Mouse (Mus musculus) G1E (cell line): ENCODE results near the gene Mast3. TPM values are rescaled to one million over a fixed set of nuclear protein-coding genes. Genes with fewer than 3 reads are reported as not detected.

ENCODE experiments used
- ATAC-seq: 2 replicates; pipeline ENCODE4 v1.8.0; 2016; ENCODE audit warnings: mild to moderate bottlenecking; ENCODE audit not compliant: insufficient number of reproducible peaks, poor library complexity, low FRiP score, severe bottlenecking; ENCODE audit errors: extremely low read depth
- DNase-seq: peaks from one replicate; pipeline ENCODE4 v3.0.0; 2012; ENCODE audit warnings: low spot score
- H3K27me3 ChIP-seq: 2 replicates; pipeline ENCODE4 v1.6.1; 2012; ENCODE audit warnings: mild to moderate bottlenecking, low read length, inconsistent platforms; ENCODE audit not compliant: insufficient read depth
- H3K36me3 ChIP-seq: replicated peaks from 2 replicates; pipeline ENCODE3; 2012; ENCODE audit warnings: mild to moderate bottlenecking, inconsistent platforms
- H3K4me1 ChIP-seq: 2 replicates; pipeline ENCODE4 v1.6.1; 2012; ENCODE audit warnings: low read depth, low read length, inconsistent platforms, mixed read lengths; ENCODE audit not compliant: insufficient read depth
- H3K4me3 ChIP-seq: 2 replicates; pipeline ENCODE4 v1.5.1; 2012; ENCODE audit warnings: low read depth, mild to moderate bottlenecking, inconsistent platforms, low read length, moderate library complexity, mixed read lengths
- H3K9me3 ChIP-seq: replicated peaks from 2 replicates; pipeline ENCODE4 v1.6.1; 2012; ENCODE audit warnings: inconsistent platforms
- CTCF ChIP-seq: IDR thresholded peaks from 2 replicates; pipeline ENCODE4 v1.5.1; 2012; ENCODE audit warnings: low read depth, low read length, inconsistent platforms, mixed read lengths
- GATA1 ChIP-seq: IDR thresholded peaks from 2 replicates; pipeline ENCODE4 v1.6.1; 2012; ENCODE audit warnings: borderline replicate concordance, low read length, inconsistent platforms, mixed read lengths
- GATA2 ChIP-seq: IDR thresholded peaks from 2 replicates; pipeline ENCODE4 v1.6.1; 2012; ENCODE audit warnings: low read depth, low read length, inconsistent platforms, borderline replicate concordance
- POLR2AphosphoS5 ChIP-seq: IDR thresholded peaks from 2 replicates; pipeline ENCODE4 v1.6.1; 2012; ENCODE audit warnings: low read depth, low read length, inconsistent platforms; ENCODE audit not compliant: insufficient replicate concordance
- TAL1 ChIP-seq: conservative IDR thresholded peaks from 2 replicates; pipeline ENCODE4 v1.6.1; 2012; ENCODE audit warnings: low read depth, low read length, inconsistent platforms, mixed read lengths
- polyA plus RNA-seq: library from polyadenylated mRNA; stranded (reverse); fragments of >175 nt; gene quantifications from 2 replicates; pipeline ENCODE4 v1.2.3, GENCODE M21; 2012
- total RNA-seq, 2 experiments: library from RNA; stranded (forward) in 1 of 2; stranded (reverse) in 1 of 2; fragments of 200-1000 nt in 1 of 2; fragments of >200 nt in 1 of 2; fragmentation: Nextera tagmentation in 1 of 2; gene quantifications; 2 replicates each; pipeline ENCODE4 v1.2.3; 2014 to 2017

The Mast3 gene
- total and polyA plus RNA-seq, 3 experiments: 15.7 to 323 (median 79.8) TPM

DNA sequence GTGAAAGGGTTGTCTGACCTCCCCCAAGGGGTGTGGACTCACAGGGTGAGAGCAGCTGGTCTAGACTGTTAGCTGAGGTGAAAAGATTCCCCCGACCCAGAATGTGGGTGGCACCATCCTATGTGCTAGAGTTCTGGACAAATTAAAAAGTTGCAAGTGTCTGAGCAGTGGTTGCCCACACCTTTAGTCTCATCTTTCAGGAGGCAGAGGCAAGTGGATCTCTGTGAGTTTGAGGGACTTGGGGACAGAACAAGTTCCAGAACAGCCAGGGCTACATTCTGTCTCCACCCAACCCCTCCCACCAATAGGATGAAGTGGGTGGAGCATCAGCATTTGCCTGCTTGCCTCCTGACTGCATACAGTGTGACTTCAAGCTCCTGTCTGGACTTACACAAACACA, 42.7 kb downstream of the Mast3 start:
- ATAC-seq (no peak), DNase-seq (no peak)
- no peaks in the 10 kb centered on the region for H3K9me3 ChIP-seq
- peaks cover 93% of the 10 kb centered on the region for H3K4me1 ChIP-seq
- TF ChIP-seq CTCF (no peak), TAL1 (no peak), GATA2 (no peak), GATA1 (no peak), POLR2AphosphoS5 (no peak)
- H3K4me3 ChIP-seq: no peak overlapping the region; the same call in 1 of the 2 replicates
- peaks cover 62% of the 10 kb centered on the region for H3K36me3 ChIP-seq
- no peaks in the 10 kb centered on the region for H3K27me3 ChIP-seq

DNA sequence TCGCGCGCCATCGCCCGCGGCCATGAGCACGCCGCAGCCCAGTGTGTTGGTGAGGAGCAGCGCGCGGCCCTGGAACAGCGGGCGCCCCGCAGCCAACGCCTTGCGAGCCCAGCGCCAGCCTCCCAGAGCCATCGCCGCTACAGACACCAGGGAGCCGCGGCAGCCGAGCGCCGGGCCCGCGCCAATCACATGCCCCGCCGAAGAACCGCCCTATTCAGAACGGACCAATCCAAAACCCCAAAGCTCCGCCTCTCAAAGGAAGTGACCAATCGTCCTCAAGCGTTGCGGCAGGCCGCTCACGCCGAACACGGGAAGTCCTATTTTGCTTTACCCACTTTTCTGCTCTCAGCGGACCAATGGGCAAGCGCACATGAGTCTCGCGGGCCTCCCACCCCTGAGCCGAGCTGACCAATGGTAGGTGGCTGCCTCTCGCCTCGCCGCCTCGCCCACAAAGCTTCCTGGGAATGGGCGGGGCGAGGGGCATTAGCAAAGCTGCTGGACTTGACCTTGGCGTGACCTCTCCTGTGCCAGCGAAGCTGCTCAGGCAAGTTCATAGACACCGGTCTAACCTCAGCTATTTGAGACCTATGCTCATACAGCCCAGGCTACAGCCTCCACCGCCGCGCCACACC, 44.0 kb downstream of the Mast3 start, which contains the start of gene Mpv17l2:
Gene Mpv17l2 (minus strand): TSS at position 172 of the 632 bp plus-strand sequence.
- DNase-seq: peak; percentile 96
- H3K4me1 ChIP-seq: peaks cover 90% of the 10 kb centered on the region
- H3K9me3 ChIP-seq: no peaks in the 10 kb centered on the region
- H3K4me3 ChIP-seq: peak within 1 kb of the TSS; percentile 90
- peaks cover 72% of the 10 kb centered on the region for H3K36me3 ChIP-seq
- no peaks in the 10 kb centered on the region for H3K27me3 ChIP-seq
- TF ChIP-seq TAL1: no peak
- TF ChIP-seq CTCF: no peak
- no peak for TF ChIP-seq GATA1
- no peak for TF ChIP-seq POLR2AphosphoS5
- TF ChIP-seq GATA2: no peak
- ATAC-seq: peak; percentile 85

DNA sequence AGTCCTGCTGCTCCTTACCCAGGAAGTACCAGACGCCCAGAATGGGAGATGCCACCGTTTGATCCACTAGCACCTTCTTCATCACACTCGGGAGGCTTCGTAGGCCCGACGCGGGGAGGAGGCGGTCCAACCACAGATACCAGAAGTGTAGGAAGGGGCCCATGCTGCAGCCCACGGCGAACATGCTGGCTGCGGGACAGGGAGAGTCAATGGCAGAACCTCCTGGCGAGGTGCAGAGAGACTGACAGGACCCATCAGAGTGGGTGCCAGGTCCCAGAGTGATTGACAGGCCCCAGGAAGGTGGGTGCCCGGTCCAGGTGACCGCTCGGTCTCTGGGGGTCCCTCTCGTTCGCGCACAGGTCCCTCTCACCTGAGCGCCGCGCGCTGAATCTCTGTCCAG, 44.5 kb downstream of the Mast3 start:
- H3K36me3 ChIP-seq: peaks cover 77% of the 10 kb centered on the region
- no peaks in the 10 kb centered on the region for H3K9me3 ChIP-seq
- no peaks in the 10 kb centered on the region for H3K27me3 ChIP-seq
- H3K4me3 ChIP-seq: peak overlapping the region; percentile 90
- no peak for ATAC-seq
- DNase-seq: no peak
- TF ChIP-seq CTCF (no peak), POLR2AphosphoS5 (no peak)
- H3K4me1 ChIP-seq: peaks cover 91% of the 10 kb centered on the region

DNA sequence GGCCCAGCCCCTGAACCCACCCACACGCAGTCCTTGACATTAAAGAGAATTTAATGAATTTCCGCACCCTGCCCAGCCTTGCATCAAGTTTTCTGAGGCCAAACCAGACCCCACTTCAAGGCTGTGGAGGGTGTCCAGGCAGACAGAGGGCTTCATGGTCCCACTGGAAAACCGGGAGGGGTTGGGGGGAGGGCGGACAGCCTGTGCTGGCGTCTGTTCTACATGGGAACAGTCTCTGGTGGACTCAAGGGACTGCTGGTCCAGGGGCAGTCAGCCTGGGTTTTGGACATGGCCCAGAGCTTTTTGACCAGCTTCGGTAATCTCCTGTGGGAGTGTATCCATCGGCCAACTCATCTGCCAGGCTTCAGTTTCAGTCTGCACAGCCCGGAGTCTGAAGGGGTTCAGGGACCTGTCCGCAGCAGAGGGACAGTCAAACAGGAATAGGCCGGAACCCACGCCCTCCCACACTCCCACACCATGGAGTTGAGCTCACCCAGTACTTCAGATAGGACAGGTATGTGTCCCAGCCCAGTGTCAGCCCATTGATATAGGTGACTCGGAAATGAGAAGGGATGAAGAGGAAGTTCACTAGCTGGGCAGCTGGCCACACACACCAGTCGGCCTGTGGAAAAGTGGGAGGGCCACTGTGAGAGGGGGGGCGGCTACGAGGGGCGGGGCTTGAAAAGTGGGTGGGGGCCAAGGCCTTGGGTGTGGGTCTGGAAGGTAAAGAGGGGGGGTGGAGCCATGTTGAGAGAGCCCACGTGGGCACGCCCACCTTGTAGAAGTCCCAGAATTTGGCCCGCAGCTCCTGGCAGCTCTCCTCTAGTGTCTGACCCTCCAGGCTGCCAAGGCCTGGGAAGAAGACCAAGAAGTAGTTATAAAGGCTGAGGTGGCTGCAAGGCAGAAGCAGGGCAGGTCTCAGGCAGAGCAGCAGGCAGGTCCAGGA, 46.0 kb downstream of the Mast3 start:
- no peak for DNase-seq
- H3K36me3 ChIP-seq: peaks cover 70% of the 10 kb centered on the region
- H3K4me1 ChIP-seq: peaks cover 89% of the 10 kb centered on the region
- H3K27me3 ChIP-seq: no peaks in the 10 kb centered on the region
- peak overlapping the region; percentile 90; the same call in 1 of the 2 replicates for H3K4me3 ChIP-seq
- no peak for ATAC-seq
- TF ChIP-seq TAL1: no peak
- no peak; the same call in 1 of the 2 replicates for TF ChIP-seq POLR2AphosphoS5
- no peak for TF ChIP-seq CTCF
- no peak for TF ChIP-seq GATA2
- no peak for TF ChIP-seq GATA1
- no peaks in the 10 kb centered on the region for H3K9me3 ChIP-seq

DNA sequence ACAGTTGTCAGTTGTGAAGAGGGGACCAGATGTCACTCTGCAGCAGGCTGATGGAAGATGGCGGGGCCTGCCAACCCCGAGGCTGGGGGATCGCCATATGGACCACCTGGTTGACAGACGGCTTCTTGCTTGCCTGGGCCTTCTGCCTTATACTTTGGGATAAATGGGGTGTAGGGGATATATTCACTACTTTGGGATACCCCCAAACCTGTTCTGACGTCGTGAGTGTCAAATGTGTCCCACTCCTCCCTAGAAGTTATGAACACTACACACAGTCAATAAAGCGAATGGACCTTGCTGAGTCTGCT, 46.6 kb downstream of the Mast3 start:
- H3K27me3 ChIP-seq: no peaks in the 10 kb centered on the region
- H3K4me3 ChIP-seq: no peak overlapping the region
- TF ChIP-seq GATA2: no peak
- no peak for TF ChIP-seq POLR2AphosphoS5
- TF ChIP-seq CTCF: no peak
- TF ChIP-seq GATA1: no peak
- no peak for TF ChIP-seq TAL1
- H3K9me3 ChIP-seq: no peaks in the 10 kb centered on the region
- H3K4me1 ChIP-seq: peaks cover 89% of the 10 kb centered on the region
- DNase-seq (no peak), ATAC-seq (no peak)
- peaks cover 64% of the 10 kb centered on the region for H3K36me3 ChIP-seq

DNA sequence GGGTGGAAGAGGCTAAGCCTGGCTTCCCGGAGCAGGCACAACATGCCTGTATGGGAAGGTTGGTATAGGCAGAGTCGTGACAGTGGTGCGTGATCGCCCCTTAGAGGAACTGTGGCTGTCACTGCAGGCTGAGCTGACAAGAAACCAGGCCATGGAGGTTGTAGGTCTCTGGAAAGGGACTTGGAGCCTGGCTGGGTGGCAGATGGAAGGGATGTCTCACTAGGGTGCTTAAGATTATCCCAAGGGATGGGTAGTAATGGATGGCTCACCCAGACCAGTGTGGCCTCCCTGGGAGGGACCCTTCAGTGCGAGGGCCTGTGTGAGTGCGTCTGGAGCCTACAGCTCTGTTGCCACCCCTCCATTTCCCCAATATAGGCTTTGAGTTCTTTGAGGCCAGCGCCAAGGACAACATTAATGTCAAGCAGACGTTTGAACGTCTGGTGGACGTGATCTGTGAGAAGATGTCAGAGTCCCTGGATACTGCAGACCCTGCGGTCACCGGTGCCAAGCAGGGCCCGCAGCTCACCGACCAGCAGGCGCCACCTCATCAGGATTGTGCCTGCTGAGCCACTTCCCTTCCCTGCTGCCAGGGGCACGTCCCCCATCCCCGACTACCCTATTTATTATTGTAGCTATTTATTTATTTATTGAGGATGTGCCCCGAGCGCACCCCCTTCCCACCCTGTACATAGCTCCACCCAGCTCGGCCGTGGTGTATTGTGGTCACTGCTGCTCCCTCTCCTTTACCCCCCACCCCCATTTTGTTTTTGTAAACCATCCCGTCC, 47.1 kb downstream of the Mast3 start:
- TF ChIP-seq GATA2: no peak
- TF ChIP-seq GATA1: no peak
- TF ChIP-seq TAL1: no peak
- no peak for TF ChIP-seq POLR2AphosphoS5
- no peak for TF ChIP-seq CTCF
- peaks cover 89% of the 10 kb centered on the region for H3K4me1 ChIP-seq
- DNase-seq (no peak), ATAC-seq (no peak)
- no peak overlapping the region for H3K4me3 ChIP-seq
- no peaks in the 10 kb centered on the region for H3K27me3 ChIP-seq
- no peaks in the 10 kb centered on the region for H3K9me3 ChIP-seq
- peaks cover 59% of the 10 kb centered on the region for H3K36me3 ChIP-seq
